Mouse (Mus musculus) stomach, embryonic 16.5 days (tissue): ENCODE data around the gene Slc11a1. TPM values are rescaled to one million over a fixed set of nuclear protein-coding genes. Genes with fewer than 3 reads are reported as not detected.

Experiments
- ATAC-seq: fragments of 200-750 bp; cut with Nextera tagmentation; 2 replicates; pipeline ENCODE4 v1.8.0; 2017; ENCODE audit warnings: moderate number of reproducible peaks, moderate TSS enrichment; ENCODE audit not compliant: insufficient read depth, low FRiP score
- H3K27ac ChIP-seq: fragments of 300-500 bp; sonication (generic); 2 replicates; pipeline ENCODE4 v1.5.1; 2014; ENCODE audit warnings: low read length
- H3K27me3 ChIP-seq: fragments of 300-500 bp; sonication (generic); 2 replicates; pipeline ENCODE4 v1.6.1; 2014; ENCODE audit warnings: low read length, control low read depth, mixed read lengths; ENCODE audit not compliant: control insufficient read depth, insufficient read depth
- H3K36me3 ChIP-seq: fragments of 300-500 bp; sonication (generic); 2 replicates; pipeline ENCODE4 v1.6.1; 2014; ENCODE audit warnings: low read length; ENCODE audit not compliant: control insufficient read depth, insufficient read depth
- H3K4me1 ChIP-seq: fragments of 300-500 bp; sonication (generic); 2 replicates; pipeline ENCODE4 v1.6.1; 2014; ENCODE audit warnings: low read length, control low read depth, mixed read lengths; ENCODE audit not compliant: control insufficient read depth, insufficient read depth
- H3K4me2 ChIP-seq: fragments of 300-500 bp; sonication (generic); 2 replicates; pipeline ENCODE4 v1.6.1; 2014; ENCODE audit warnings: low read depth, low read length, mixed read lengths
- H3K4me3 ChIP-seq: fragments of 300-500 bp; sonication (generic); replicated peaks from 2 replicates; pipeline ENCODE4 v1.5.1; 2014; ENCODE audit warnings: mild to moderate bottlenecking, low read length
- H3K9ac ChIP-seq: fragments of 300-500 bp; sonication (generic); 2 replicates; pipeline ENCODE4 v1.6.1; 2014; ENCODE audit warnings: low read length
- H3K9me3 ChIP-seq: fragments of 300-500 bp; sonication (generic); replicated peaks from 2 replicates; pipeline ENCODE4 v1.6.1; 2016; ENCODE audit warnings: low read length, control low read depth; ENCODE audit not compliant: control insufficient read depth
- WGBS: fragments of 180-500 bp; shearing (Covaris S2); extraction: QIAGEN DNeasy Blood & Tissue Kit; methylation state at CpG from one replicate; pipeline ENCODE4 v1.1.7; 2014; 5-methylcytosine and 5-hydroxymethylcytosine counted together
- polyA plus RNA-seq: library from polyadenylated mRNA; unstranded; fragments of >200 nt; fragmentation: Nextera tagmentation; extraction: Ambion mirVana; gene quantifications from 2 replicates; pipeline ENCODE4 v1.2.1, GENCODE M21; 2015

Slc11a1 gene
- polyA plus RNA-seq, 1 experiment from 2014 or later: 8.7 TPM

DNA sequence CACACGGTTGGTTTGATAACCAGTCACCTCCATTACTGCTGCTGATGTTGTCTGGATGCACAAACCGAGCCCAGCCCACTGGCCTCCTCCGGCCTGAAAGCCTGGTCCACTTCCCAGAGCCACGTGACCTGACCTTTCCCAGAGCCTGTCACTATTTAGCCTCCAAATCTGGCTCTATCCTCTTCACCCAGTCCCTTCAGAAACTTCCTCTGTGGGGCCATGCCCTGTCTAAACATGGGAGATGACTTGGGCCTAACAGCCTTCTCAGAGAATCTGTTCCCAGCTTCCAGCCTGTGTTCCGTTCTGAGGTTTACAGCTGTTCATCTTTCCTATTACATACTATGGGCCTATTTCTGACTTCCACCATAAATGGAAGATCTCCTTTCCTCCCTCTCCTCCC lies 11.6 kb upstream of the Slc11a1 start:
- Histone ChIP-seq H3K4me3 (no peak overlapping the region), H3K27ac (no peak overlapping the region; the same call in 1 of the 2 replicates), H3K4me1 (peaks cover 10% of the 10 kb centered on the region), H3K9ac (no peak overlapping the region), H3K4me2 (no peak overlapping the region), H3K36me3 (no peaks in the 10 kb centered on the region), H3K9me3 (no peaks in the 10 kb centered on the region), H3K27me3 (no peaks in the 10 kb centered on the region)
- ATAC-seq: no peak
- 65% methylated on average over 5 of the region's 5 CpGs for WGBS

DNA sequence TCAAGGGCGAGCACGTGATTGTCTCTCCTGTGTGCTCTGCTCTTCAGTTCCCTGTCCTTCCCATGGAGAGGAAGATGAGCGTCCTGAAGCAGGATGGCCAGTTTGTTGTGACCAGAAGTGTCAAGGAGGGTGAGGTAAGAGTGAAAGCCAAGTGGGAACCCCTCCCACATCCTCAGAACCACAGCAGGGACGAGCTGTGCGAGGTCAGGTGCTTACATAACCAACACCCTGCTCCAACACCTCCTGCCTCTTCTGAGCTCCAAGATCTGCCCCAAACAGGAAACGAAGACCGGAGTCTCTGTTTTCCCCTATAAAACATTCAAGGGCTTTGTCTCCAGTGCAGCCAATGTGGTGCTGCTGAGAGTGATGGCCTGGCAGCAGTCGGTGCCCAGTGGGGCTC lies 10.7 kb upstream of the Slc11a1 start:
- H3K9me3 ChIP-seq: no peaks in the 10 kb centered on the region
- H3K27ac ChIP-seq: no peak overlapping the region
- H3K4me2 ChIP-seq: no peak overlapping the region
- H3K4me3 ChIP-seq: no peak overlapping the region
- H3K4me1 ChIP-seq: peaks cover 10% of the 10 kb centered on the region
- no peak overlapping the region for H3K9ac ChIP-seq
- no peaks in the 10 kb centered on the region for H3K27me3 ChIP-seq
- no peak for ATAC-seq
- 58% methylated on average over 8 of the region's 8 CpGs for WGBS
- H3K36me3 ChIP-seq: no peaks in the 10 kb centered on the region

DNA sequence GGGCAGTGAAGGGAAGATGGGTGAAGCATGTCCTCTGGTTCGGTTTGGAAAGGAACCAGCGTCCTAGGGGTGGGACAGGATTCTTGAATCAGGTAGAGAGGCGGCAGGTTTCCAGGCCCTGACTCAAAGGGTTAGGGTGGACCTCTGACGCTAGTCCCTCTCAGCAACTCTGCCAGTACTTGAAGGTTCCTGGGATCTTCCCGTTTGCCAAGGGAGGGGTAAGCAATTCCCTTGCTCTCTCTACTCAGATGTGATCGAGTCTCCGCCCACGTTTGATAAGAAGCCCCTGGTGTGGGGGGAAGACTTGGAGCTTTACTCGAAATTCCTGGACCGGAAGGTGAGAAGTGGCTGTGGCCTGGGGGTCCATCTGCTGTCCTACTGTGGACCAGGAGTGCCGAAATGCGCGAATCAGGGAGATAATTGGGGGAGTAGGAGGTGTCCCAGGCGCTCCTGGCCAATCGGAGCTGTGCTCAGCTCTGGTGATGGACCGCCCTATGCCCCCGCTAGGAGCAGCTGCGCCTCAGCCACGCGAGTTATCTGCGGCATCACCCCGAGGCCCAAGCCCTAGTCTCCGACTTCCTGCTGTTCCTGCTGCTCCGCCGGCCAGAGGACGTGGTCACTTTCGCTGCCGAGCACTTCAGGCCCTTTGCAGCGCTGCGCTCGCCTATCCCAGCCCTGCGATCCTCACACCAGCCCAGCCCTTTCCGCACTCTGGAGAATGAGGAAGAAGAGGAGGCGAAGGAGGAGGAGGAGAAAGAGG lies 6.9 kb upstream of the Slc11a1 start:
- H3K4me3 ChIP-seq: peak overlapping the region; percentile 37
- no peaks in the 10 kb centered on the region for H3K27me3 ChIP-seq
- 11% methylated on average over 34 of the region's 34 CpGs for WGBS
- H3K27ac ChIP-seq: 0 out of 2 replicates have a peak overlapping the region, but pooled peaks have one; percentile 47
- peaks cover 4% of the 10 kb centered on the region for H3K4me1 ChIP-seq
- H3K9ac ChIP-seq: peak overlapping the region; percentile 69
- no peaks in the 10 kb centered on the region for H3K9me3 ChIP-seq
- ATAC-seq: peak; percentile 89; the same call in 1 of the 2 replicates
- H3K4me2 ChIP-seq: peak overlapping the region; percentile 69
- no peaks in the 10 kb centered on the region for H3K36me3 ChIP-seq

DNA sequence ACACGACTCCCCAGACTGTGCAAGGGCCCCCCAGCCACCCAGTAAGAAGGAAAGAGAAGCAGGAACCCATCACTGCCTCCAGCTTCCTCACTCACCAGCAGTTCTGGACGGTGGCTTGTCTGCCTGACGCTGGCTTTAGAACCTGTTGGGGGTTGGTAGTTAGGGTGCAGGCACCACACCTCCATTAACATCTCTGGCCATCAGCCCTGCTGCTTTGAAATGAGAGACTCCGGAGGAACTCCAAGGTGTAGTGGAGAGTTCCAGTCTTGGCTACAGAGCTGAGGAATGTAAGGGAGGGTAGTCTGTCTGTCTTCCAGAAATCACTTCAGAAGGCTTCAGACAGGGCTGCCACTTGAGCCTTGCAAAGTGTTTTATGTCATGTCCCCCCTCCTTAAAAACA lies 5.0 kb upstream of the Slc11a1 start:
- no peak for ATAC-seq
- Histone ChIP-seq H3K9me3 (no peaks in the 10 kb centered on the region), H3K4me2 (no peak overlapping the region), H3K4me3 (no peak overlapping the region), H3K27ac (no peak overlapping the region), H3K27me3 (no peaks in the 10 kb centered on the region), H3K9ac (no peak overlapping the region), H3K36me3 (no peaks in the 10 kb centered on the region), H3K4me1 (peaks cover 4% of the 10 kb centered on the region; the same call in 1 of the 2 replicates)
- WGBS: 44% methylated on average over 4 of the region's 4 CpGs

DNA sequence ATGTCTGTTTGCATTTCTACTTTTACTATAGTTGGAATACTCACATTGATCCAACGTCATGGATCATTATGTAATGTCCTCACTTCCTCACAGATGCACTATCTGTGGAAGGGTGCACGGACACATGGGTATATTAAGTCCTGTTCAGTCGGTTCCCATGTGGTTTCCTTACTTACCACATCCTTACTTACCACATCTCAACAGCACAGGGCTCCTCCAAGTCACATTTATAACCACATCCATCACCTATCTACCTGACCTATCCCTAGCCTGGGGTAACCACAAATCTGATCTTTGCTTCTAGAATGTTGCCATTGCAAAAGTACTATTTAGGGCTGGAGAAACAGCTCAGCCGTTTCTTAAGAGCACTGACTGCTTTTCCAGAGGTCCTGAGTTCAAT lies 1.6 kb upstream of the Slc11a1 start:
- WGBS: 71% methylated on average over 4 of the region's 4 CpGs
- no peaks in the 10 kb centered on the region for H3K4me1 ChIP-seq

DNA sequence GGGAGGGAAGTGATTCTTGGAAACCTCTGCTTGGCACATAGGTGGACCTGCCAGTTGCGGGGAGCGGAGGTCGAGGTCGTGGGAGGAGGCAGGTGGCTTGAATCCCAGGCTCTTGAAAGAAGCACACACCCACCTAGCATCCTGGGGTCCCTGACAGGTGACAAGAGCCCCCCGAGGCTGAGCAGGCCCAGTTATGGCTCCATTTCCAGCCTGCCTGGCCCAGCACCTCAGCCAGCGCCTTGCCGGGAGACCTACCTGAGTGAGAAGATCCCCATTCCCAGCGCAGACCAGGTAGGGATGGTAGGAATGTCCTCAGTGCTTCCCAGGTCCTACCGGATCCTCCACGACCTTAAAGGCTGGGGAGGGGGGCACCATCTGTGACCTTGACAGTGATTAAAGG lies 566 bp downstream of the Slc11a1 start:
- Histone ChIP-seq H3K4me3 (no peak overlapping the region), H3K9me3 (no peaks in the 10 kb centered on the region), H3K27me3 (no peaks in the 10 kb centered on the region), H3K36me3 (no peaks in the 10 kb centered on the region), H3K4me2 (no peak overlapping the region), H3K4me1 (no peaks in the 10 kb centered on the region), H3K9ac (no peak overlapping the region), H3K27ac (no peak overlapping the region)
- WGBS: 66% methylated on average over 10 of the region's 10 CpGs
- no peak for ATAC-seq

More for the DNA sequence above, 1.6 kb upstream of the Slc11a1 start:
- no peak for ATAC-seq
- no peaks in the 10 kb centered on the region for H3K27me3 ChIP-seq
- H3K27ac ChIP-seq: no peak overlapping the region
- H3K36me3 ChIP-seq: no peaks in the 10 kb centered on the region
- H3K4me3 ChIP-seq: no peak overlapping the region
- no peaks in the 10 kb centered on the region for H3K9me3 ChIP-seq
- no peak overlapping the region for H3K4me2 ChIP-seq
- H3K9ac ChIP-seq: no peak overlapping the region

DNA sequence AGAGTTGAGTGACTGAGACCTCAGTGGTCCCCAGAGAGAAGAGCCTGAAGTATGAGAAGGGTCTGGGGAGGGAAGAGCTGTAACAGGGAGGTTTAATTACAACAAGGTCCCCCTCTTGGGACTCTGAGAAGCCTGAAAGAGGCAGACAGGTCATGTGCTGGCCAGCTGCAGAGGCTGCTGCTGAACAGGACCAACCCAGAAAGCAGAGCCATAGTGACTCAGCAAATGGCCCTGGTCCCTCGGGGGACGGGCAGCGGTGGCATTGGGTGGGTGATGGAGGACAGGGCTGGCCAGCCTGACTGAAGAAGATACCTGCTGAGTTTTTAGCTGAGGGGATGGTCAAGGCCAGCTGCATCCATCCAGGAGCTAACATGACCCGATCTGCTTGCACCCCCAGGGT lies 1.4 kb downstream of the Slc11a1 start:
- WGBS: 89% methylated on average over 4 of the region's 4 CpGs
- no peak overlapping the region for H3K9ac ChIP-seq

DNA sequence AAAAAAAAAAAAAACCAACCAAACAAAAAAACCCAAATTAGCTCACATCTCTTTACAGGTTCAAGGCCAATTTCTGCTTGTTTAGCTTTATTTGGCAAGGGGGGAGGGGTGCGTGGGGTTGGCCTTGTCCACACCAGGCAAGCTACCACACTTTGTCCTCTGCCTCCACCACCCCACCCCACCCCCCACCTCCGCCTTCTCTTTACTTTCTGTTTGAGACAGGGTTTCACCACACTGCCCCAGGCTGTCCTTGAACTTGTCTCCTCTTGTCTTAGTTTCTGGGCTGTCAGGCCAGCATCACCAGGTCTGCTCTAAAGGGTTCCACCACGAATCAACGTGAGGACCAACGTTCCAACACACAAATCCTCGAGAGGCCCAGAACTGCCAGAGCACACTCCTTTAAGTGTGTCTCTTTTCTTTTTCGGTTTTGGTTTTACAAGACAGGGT lies 4.1 kb downstream of the Slc11a1 start:
- H3K4me2 ChIP-seq: no peak overlapping the region
- no peaks in the 10 kb centered on the region for H3K9me3 ChIP-seq
- H3K27ac ChIP-seq: no peak overlapping the region
- 77% methylated on average over 7 of the region's 7 CpGs for WGBS
- peaks cover 3% of the 10 kb centered on the region; the same call in 1 of the 2 replicates for H3K4me1 ChIP-seq
- no peak overlapping the region for H3K9ac ChIP-seq
- no peaks in the 10 kb centered on the region for H3K27me3 ChIP-seq
- no peaks in the 10 kb centered on the region for H3K36me3 ChIP-seq
- no peak for ATAC-seq
- no peak overlapping the region for H3K4me3 ChIP-seq

More for the DNA sequence above, 1.4 kb downstream of the Slc11a1 start:
- ATAC-seq: no peak
- Histone ChIP-seq H3K4me1 (no peaks in the 10 kb centered on the region), H3K27ac (no peak overlapping the region), H3K36me3 (no peaks in the 10 kb centered on the region), H3K27me3 (no peaks in the 10 kb centered on the region), H3K4me3 (no peak overlapping the region), H3K4me2 (no peak overlapping the region), H3K9me3 (no peaks in the 10 kb centered on the region)

DNA sequence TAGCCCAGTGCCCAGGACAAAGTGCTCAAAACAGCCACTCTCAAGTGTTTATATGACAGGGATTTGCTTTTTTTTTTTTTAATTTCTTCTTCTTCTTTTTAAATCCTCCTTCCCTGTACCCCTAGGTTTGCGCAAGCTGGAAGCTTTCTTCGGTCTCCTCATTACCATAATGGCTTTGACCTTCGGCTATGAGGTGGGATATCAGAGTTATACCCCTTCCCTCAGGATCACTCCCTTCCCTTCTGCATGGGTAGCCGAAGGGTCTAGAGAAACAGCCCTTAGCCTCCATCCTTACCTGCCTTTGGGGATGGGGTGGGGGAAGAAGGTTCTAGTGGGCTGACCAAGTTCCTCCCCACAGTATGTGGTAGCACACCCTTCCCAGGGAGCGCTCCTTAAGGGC lies 5.5 kb downstream of the Slc11a1 start:
- Histone ChIP-seq H3K36me3 (no peaks in the 10 kb centered on the region), H3K9ac (no peak overlapping the region), H3K27ac (no peak overlapping the region), H3K27me3 (no peaks in the 10 kb centered on the region), H3K4me3 (no peak overlapping the region), H3K4me1 (peaks cover 3% of the 10 kb centered on the region; the same call in 1 of the 2 replicates), H3K9me3 (no peaks in the 10 kb centered on the region), H3K4me2 (no peak overlapping the region)
- 77% methylated on average over 5 of the region's 5 CpGs for WGBS
- ATAC-seq: no peak
